Mouse (Mus musculus): Measurements from ENCODE around the gene Paox.

GRCm38 (mm10) chr7:140070042-140070711, 45.4 kb upstream of the Paox start:
- TF ChIP-seq CTCF (IDR thresholded peaks at IDR 0.05; ENCODE audit: low read depth, low read length) = no peak
- no peak for TF ChIP-seq POLR2A (IDR thresholded peaks at IDR 0.05; ENCODE audit: extremely low read depth, insufficient read depth, low read length)
